Mouse (Mus musculus) hindbrain, embryonic 16.5 days (tissue): Measurements from ENCODE around the gene Gm21974. TPM values are rescaled to one million over a fixed set of nuclear protein-coding genes. Genes with fewer than 3 reads are reported as not detected.
"Not testable (repeated sequence)": the region's sequence is repeated elsewhere in the genome, so short reads cannot be mapped to it uniquely, and the experiment has no call there.

Experiments
- ATAC-seq: fragments of 200-750 bp; cut with Nextera tagmentation; 2 replicates; pipeline ENCODE4 v1.8.0; 2017; ENCODE audit warnings: moderate TSS enrichment, moderate library complexity
- H3K27ac ChIP-seq: fragments of 300-500 bp; sonication (generic); 2 replicates; pipeline ENCODE4 v1.5.1; 2014; ENCODE audit warnings: low read depth, mild to moderate bottlenecking, control low read depth, low read length, moderate library complexity
- H3K27me3 ChIP-seq: fragments of 300-500 bp; sonication (generic); replicated peaks from 2 replicates; pipeline ENCODE4 v1.6.1; 2014; ENCODE audit warnings: low read length; ENCODE audit not compliant: control insufficient read depth, insufficient read depth
- H3K36me3 ChIP-seq: fragments of 300-500 bp; sonication (generic); 2 replicates; pipeline ENCODE4 v1.6.1; 2014; ENCODE audit warnings: mild to moderate bottlenecking, low read length, moderate library complexity, mixed read lengths; ENCODE audit not compliant: control insufficient read depth, insufficient read depth
- H3K4me1 ChIP-seq: fragments of 300-500 bp; sonication (generic); 2 replicates; pipeline ENCODE4 v1.6.1; 2014; ENCODE audit warnings: low read depth, low read length; ENCODE audit not compliant: control insufficient read depth, insufficient read depth
- H3K4me2 ChIP-seq: fragments of 300-500 bp; sonication (generic); 2 replicates; pipeline ENCODE4 v1.6.1; 2014; ENCODE audit warnings: mild to moderate bottlenecking, low read length, control low read depth, moderate library complexity
- H3K4me3 ChIP-seq: fragments of 300-500 bp; sonication (generic); 2 replicates; pipeline ENCODE4 v1.5.1; 2014; ENCODE audit warnings: mild to moderate bottlenecking, low read length, control low read depth, moderate library complexity
- H3K9ac ChIP-seq: fragments of 300-500 bp; sonication (generic); 2 replicates; pipeline ENCODE4 v1.6.1; 2014; ENCODE audit warnings: low read depth, mild to moderate bottlenecking, control low read depth, low read length, moderate library complexity
- H3K9me3 ChIP-seq: fragments of 300-500 bp; sonication (generic); 2 replicates; pipeline ENCODE4 v1.6.1; 2014; ENCODE audit warnings: mild to moderate bottlenecking, low read length, moderate library complexity; ENCODE audit not compliant: control insufficient read depth
- WGBS: fragments of 180-500 bp; shearing (Covaris S2); extraction: QIAGEN DNeasy Blood & Tissue Kit; methylation state at CpG from one replicate; pipeline ENCODE4 v1.1.7; 2014; 5-methylcytosine and 5-hydroxymethylcytosine counted together
- polyA plus RNA-seq: library from polyadenylated mRNA; unstranded; fragments of >200 nt; fragmentation: Nextera tagmentation; extraction: Ambion mirVana; gene quantifications from 2 replicates; pipeline ENCODE4 v1.2.1, GENCODE M21; 2015

Gm21974 gene
- polyA plus RNA-seq, 1 experiment from 2014 or later, result not detected

GRCm38 (mm10) chr7:127903971-127904796 lies 8.9 kb upstream of the Gm21974 start, which contains the start of gene Bckdk:
Bckdk (plus strand) TSS chr7:127904082.
- peak; percentile 95 for ATAC-seq
- Histone ChIP-seq H3K9ac (peak within 1 kb of the TSS; percentile 83), H3K36me3 (peaks cover 22% of the 10 kb centered on the region), H3K4me3 (peak within 1 kb of the TSS; percentile 69), H3K27me3 (no peaks in the 10 kb centered on the region), H3K9me3 (no peaks in the 10 kb centered on the region), H3K4me2 (peak within 1 kb of the TSS; percentile 59), H3K27ac (peak within 1 kb of the TSS; percentile 88), H3K4me1 (peaks cover 9% of the 10 kb centered on the region)
- 9% methylated on average over 31 of the region's 38 CpGs for WGBS

DNA sequence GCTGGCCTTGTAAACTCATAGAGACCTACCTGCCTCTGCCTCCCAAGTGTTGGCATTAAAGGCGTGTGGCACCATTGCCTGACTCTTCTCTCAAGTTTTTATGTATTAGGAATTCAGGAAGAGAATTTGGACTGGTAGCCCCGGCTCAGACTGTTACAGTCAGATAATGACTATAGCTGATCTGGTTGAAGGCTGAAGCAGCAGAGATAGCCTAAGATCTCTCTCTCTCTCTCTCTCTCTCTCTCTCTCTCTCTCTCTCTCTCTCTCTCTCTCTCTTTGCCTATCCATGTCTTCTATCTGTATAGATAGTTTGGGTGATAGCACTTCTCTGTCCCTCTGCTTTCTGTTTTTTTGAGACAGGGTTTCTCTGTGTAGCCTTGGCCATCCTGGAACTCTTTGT lies 6.5 kb upstream of the Gm21974 start:
- Histone ChIP-seq H3K27me3 (no peaks in the 10 kb centered on the region), H3K27ac (no peak overlapping the region), H3K9ac (no peak overlapping the region), H3K9me3 (no peaks in the 10 kb centered on the region), H3K4me2 (no peak overlapping the region), H3K36me3 (no peaks in the 10 kb centered on the region), H3K4me1 (peaks cover 9% of the 10 kb centered on the region), H3K4me3 (no peak overlapping the region)
- 78% methylated on average over 2 of the region's 2 CpGs for WGBS
- ATAC-seq, result no peak

- no peaks in the 10 kb centered on the region for H3K36me3 ChIP-seq
- H3K9ac ChIP-seq, result no peak overlapping the region
- no peak overlapping the region for H3K4me2 ChIP-seq
- H3K27me3 ChIP-seq, result no peaks in the 10 kb centered on the region
- no peak overlapping the region for H3K4me3 ChIP-seq
- H3K4me1 ChIP-seq, result peaks cover 6% of the 10 kb centered on the region
- WGBS, result 52% methylated on average over 7 of the region's 7 CpGs
- no peaks in the 10 kb centered on the region for H3K9me3 ChIP-seq
- ATAC-seq, result no peak
- no peak overlapping the region for H3K27ac ChIP-seq
Observed at GRCm38 (mm10) chr7:127899997-127900396, 4.7 kb upstream of the Gm21974 start.

DNA sequence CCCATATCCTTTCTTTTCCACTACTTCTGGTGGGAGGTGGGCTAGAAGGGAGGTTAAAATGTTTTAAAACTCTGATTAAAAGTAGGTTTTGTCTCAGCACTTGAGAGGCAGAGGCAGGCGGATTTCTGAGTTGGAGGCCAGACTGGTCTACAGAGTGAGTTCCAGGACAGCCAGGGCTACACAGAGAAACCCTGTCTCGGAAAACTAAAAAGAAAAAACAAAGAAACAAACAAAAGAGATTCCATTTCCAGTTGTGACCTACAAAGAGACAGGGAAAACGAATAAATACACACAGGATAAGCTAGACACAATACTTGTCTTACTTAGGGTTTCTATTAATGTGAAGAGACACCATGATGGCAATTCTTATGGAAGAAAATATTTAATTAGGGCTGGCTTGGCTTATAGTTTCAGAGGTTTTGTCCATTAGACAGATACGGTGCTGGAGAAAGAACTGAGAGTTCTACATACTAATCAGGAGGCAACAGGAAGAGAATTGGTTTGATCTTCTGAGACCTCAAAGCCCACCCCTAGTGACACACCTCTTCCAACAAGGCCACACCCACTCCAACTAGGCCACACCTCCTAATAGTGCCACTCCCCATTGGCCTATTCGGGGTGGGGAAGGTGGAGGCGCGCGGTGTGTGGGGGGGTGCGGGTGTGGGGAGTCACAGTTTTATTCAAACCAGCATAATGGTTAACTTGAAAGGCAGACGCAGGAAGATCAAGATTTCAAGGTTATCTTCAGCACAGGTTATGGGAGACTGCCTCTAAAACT lies 3.1 kb upstream of the Gm21974 start:
- ATAC-seq, result no peak
- 38% methylated on average over 10 of the region's 10 CpGs for WGBS

DNA sequence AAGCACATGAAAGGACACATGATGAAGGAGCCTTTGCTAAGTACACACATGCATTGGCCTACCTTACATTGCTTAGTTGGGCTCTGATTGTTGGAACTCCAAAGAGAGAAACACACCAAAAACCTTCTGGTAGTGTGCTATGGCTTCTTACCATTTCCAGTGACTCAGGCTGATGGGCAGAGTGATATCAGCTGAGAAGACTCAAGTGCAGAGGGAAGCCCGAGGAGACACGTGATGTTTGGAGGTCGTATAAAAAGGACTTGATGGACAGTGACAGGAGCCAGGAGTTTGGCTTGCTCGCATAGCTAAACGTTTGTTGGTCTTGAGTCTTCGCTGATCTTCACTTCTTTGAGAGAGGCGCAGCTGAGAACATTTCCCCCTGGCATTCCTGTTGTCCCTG lies 2.3 kb upstream of the Gm21974 start:
- Histone ChIP-seq H3K9me3 (no peaks in the 10 kb centered on the region), H3K36me3 (no peaks in the 10 kb centered on the region), H3K27ac (no peak overlapping the region), H3K27me3 (no peaks in the 10 kb centered on the region), H3K4me1 (peaks cover 7% of the 10 kb centered on the region), H3K9ac (no peak overlapping the region), H3K4me2 (no peak overlapping the region), H3K4me3 (no peak overlapping the region)
- WGBS, result 90% methylated on average over 7 of the region's 7 CpGs
- no peak for ATAC-seq

More for the DNA sequence above, 3.1 kb upstream of the Gm21974 start:
- peaks cover 7% of the 10 kb centered on the region for H3K4me1 ChIP-seq
- no peaks in the 10 kb centered on the region for H3K36me3 ChIP-seq
- no peak overlapping the region for H3K9ac ChIP-seq
- H3K27me3 ChIP-seq, result no peaks in the 10 kb centered on the region
- no peak overlapping the region for H3K27ac ChIP-seq
- no peak overlapping the region for H3K4me2 ChIP-seq
- H3K4me3 ChIP-seq, result no peak overlapping the region
- H3K9me3 ChIP-seq, result no peaks in the 10 kb centered on the region

DNA sequence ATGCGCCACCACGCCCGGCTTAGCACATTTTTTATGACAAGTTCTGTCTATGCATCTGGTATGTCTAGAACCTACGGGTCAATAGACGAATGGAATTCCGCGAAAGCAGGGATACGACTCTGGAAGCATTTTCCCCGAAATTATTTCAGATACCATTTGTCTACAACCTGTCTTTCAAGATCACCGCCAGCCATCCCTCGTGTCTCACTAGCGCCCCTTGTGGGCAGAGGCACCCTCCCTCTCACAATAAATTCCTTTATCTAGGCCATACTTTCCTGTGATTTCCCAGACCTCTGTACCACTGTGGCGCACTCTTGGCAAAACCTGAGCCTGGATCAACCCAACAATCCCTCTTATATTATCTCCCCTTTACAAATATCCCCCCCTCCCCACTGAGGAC lies 1.1 kb upstream of the Gm21974 start:
- 61% methylated on average over 13 of the region's 13 CpGs for WGBS
- Histone ChIP-seq H3K9me3 (no peaks in the 10 kb centered on the region), H3K27me3 (no peaks in the 10 kb centered on the region), H3K4me2 (no peak overlapping the region), H3K36me3 (no peaks in the 10 kb centered on the region), H3K9ac (no peak overlapping the region), H3K4me3 (no peak overlapping the region), H3K4me1 (peaks cover 7% of the 10 kb centered on the region), H3K27ac (no peak overlapping the region)
- ATAC-seq, result no peak

DNA sequence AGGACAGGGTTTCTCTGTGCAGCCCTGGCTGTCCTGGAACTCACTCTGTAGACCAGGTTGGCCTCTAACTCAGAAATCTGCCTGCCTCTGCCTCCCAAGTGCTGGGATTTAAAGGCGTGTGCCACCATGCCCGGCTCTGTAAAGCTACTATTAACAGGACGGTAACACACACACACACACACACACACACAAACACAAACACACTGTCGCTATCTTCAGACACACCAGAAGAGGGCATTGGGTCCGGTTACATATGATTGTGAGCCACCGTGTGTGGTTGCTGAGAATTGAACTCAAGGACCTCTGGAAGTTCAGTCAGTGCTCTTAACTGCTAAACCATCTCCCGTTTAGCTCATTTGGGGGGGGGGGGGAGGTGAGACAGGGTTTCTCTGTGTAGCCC lies 637 bp upstream of the Gm21974 start:
- H3K4me1 ChIP-seq, H3K9me3 ChIP-seq, H3K27me3 ChIP-seq, H3K9ac ChIP-seq, H3K27ac ChIP-seq, H3K36me3 ChIP-seq: not testable (repeated sequence)
- H3K4me2 ChIP-seq, result peak overlapping the region; percentile 88
- peak; percentile 10 for ATAC-seq
- peak overlapping the region; percentile 79 for H3K4me3 ChIP-seq
- 72% methylated on average over 7 of the region's 7 CpGs for WGBS

- Histone ChIP-seq H3K4me1 (peaks cover 7% of the 10 kb centered on the region), H3K27ac (no peak overlapping the region), H3K9ac (peak overlapping the region; percentile 75; the same call in 1 of the 2 replicates), H3K9me3 (no peaks in the 10 kb centered on the region), H3K27me3 (no peaks in the 10 kb centered on the region), H3K4me3 (peak overlapping the region; percentile 79), H3K36me3 (peaks cover 4% of the 10 kb centered on the region; the same call in 1 of the 2 replicates), H3K4me2 (peak overlapping the region; percentile 88)
- 85% methylated on average over 5 of the region's 5 CpGs for WGBS
- no peak for ATAC-seq
Observed at GRCm38 (mm10) chr7:127894480-127894879, 774 bp downstream of the Gm21974 start.

- peaks cover 7% of the 10 kb centered on the region for H3K4me1 ChIP-seq
- H3K4me3 ChIP-seq, result no peak within 1 kb of the TSS
- H3K9me3 ChIP-seq, result no peaks in the 10 kb centered on the region
- no peaks in the 10 kb centered on the region for H3K27me3 ChIP-seq
- ATAC-seq, result no peak
- no peak within 1 kb of the TSS for H3K27ac ChIP-seq
- 31% methylated on average over 4 of the region's 4 CpGs for WGBS
- H3K4me2 ChIP-seq, result no peak within 1 kb of the TSS
- H3K36me3 ChIP-seq, result peaks cover 24% of the 10 kb centered on the region
- no peak within 1 kb of the TSS for H3K9ac ChIP-seq
Observed at GRCm38 (mm10) chr7:127890798-127891197, 4.5 kb downstream of the Gm21974 start, which contains the start of gene Prss53. Prss53 (minus strand) TSS chr7:127890970.
